Comparison of ENCODE assay signal across 8 mouse cellular contexts in genomic region chr10:19811436-19812172, GRCm38 (mm10). TPM values are rescaled to one million over a fixed set of nuclear protein-coding genes. Genes with fewer than 3 reads are reported as not detected.
A peak's percentile ranks its signal among the peaks of the same experiment; 100 is the strongest.
DNase-seq lines count a peak whose midpoint lies in the region; ATAC-seq and TF ChIP-seq lines count a peak whose summit lies in the region.

No protein-coding gene starts in this region.

- 0 out of 2 replicates have a peak, but pooled peaks cover 5% of the 10 kb centered on the region for H3K27me3 ChIP-seq in heart, embryonic 14.5 days (ENCODE audit: control insufficient read depth, insufficient read depth, low read length)
- no peaks in the 10 kb centered on the region for H3K27me3 ChIP-seq in spleen, adult 2 months (ENCODE audit: control insufficient read depth, insufficient read depth, low read length)
- no peaks in the 10 kb centered on the region for H3K27me3 ChIP-seq in splenic B cell, adult 2 months (ENCODE audit: control insufficient read depth, insufficient read depth, low read length, poor library complexity, severe bottlenecking)

- no peak for DNase-seq in heart, postnatal 36 days
- DNase-seq in spleen, adult 2 months (ENCODE audit: low read depth in 1 of 2, low spot score in 2 of 2) = no peak
- no peak for DNase-seq in spleen, postnatal 36 days (ENCODE audit: low spot score in 2 of 2)
- peak; percentile 77 to 78 for DNase-seq in cerebellum, postnatal 10 days
- peak; percentile 33 to 55 for DNase-seq in layer of hippocampus, postnatal 10 days (ENCODE audit: low spot score in 2 of 2)
- DNase-seq in splenic B cell, adult 2 months (ENCODE audit: low read depth, low spot score) = peak; percentile 40

- intact Hi-C loops in heart, postnatal 36 days (cut with DNase I) = no loop called here

- TF ChIP-seq CTCF in spleen, adult 2 months (IDR thresholded peaks at IDR 0.05; ENCODE audit: extremely low read depth, insufficient read depth, insufficient read length, insufficient replicate concordance) = peak; percentile 31; the same call in 1 of the 2 replicates

- H3K4me1 ChIP-seq in heart, embryonic 14.5 days (ENCODE audit: control insufficient read depth in 2 of 2, insufficient read depth in 2 of 2, low read length in 2 of 2) = peaks cover 7 to 36% of the 10 kb centered on the region in 2 experiments
- H3K4me1 ChIP-seq in spleen, adult 2 months (ENCODE audit: control insufficient read depth, insufficient read depth, insufficient read length) = peaks cover 2% of the 10 kb centered on the region; the same call in 1 of the 2 replicates

- no peaks in the 10 kb centered on the region for H3K9me3 ChIP-seq in heart, embryonic 14.5 days (ENCODE audit: control insufficient read depth, low read length)

- H3K9ac ChIP-seq in heart, embryonic 14.5 days (ENCODE audit: low read length) = no peak overlapping the region

- H3K27ac ChIP-seq in heart, embryonic 14.5 days (replicated peaks in 1 of 2; ENCODE audit: control insufficient read depth in 1 of 2, insufficient read depth in 1 of 2, low read depth in 2 of 2, low read length in 2 of 2) = 0 out of 4 replicates have a peak overlapping the region, but pooled peaks of 1 of the 2 experiments have one; percentile 15
- H3K27ac ChIP-seq in spleen, adult 2 months (ENCODE audit: insufficient read depth, low read length) = no peak overlapping the region

- no peak overlapping the region for H3K4me3 ChIP-seq in heart, embryonic 14.5 days (ENCODE audit: control insufficient read depth in 1 of 2, insufficient read depth in 1 of 2, low read depth in 1 of 2, low read length in 2 of 2)
- no peak overlapping the region for H3K4me3 ChIP-seq in spleen, adult 2 months (ENCODE audit: extremely low read depth, insufficient read depth, insufficient read length)

- WGBS in heart, embryonic 14.5 days = 18% methylated on average over 9 of the region's 9 CpGs
- 63% methylated on average over 9 of the region's 9 CpGs for WGBS in spleen, adult 2 months

- TF ChIP-seq POLR2A in spleen, adult 2 months (IDR thresholded peaks at IDR 0.05; ENCODE audit: low read depth, low read length) = no peak

- H3K4me2 ChIP-seq in heart, embryonic 14.5 days (ENCODE audit: low read length) = peak overlapping the region; percentile 14; the same call in 1 of the 2 replicates

- ATAC-seq in heart, embryonic 14.5 days (ENCODE audit: insufficient number of reproducible peaks, insufficient read depth, low FRiP score, low read depth) = no peak
- no peak for ATAC-seq in erythroid progenitor cell, adult 5-6 weeks (replicated peaks; ENCODE audit: low FRiP score, poor library complexity, severe bottlenecking)

- no peaks in the 10 kb centered on the region for H3K36me3 ChIP-seq in heart, embryonic 14.5 days (ENCODE audit: control insufficient read depth, insufficient read depth, low read length)
- H3K36me3 ChIP-seq in spleen, adult 2 months (ENCODE audit: control insufficient read depth, insufficient read depth, low read length) = no peaks in the 10 kb centered on the region
- no peaks in the 10 kb centered on the region for H3K36me3 ChIP-seq in splenic B cell, adult 2 months (ENCODE audit: control insufficient read depth, insufficient read depth, low read length, poor library complexity, severe bottlenecking)

RNA-seq across cellular contexts. Expression of gene Slc35d3, which starts 39.7 kb away (rescaled TPM):
- 0.75 and 0.77 TPM in 2 replicates for polyA plus RNA-seq in heart, embryonic 14.5 days (2014; fragmentation: Nextera tagmentation; extraction: Ambion mirVana)
- total RNA-seq in heart, postnatal 36 days (2021) = not detected
- 2.8 and 3.5 TPM in 2 replicates for polyA plus RNA-seq in spleen, adult 2 months (2012; rRNA removed)
- total RNA-seq in layer of hippocampus, postnatal 10 days (2021) = under 1 TPM; 0.49 to 0.53 TPM
- not detected in 2 replicates for total RNA-seq in erythroid progenitor cell, adult 5-6 weeks (2015; ENCODE audit: low replicate concordance)
- not detected in 2 replicates for total RNA-seq in erythroid progenitor cell, adult 5-6 weeks (2017; ENCODE audit: low replicate concordance)

Comparison
In these comparisons a context has a peak if more than half of its experiments do, and no peak if none do; other contexts are left out.
1. DNase-seq: peak in cerebellum, postnatal 10 days (2 of 2), layer of hippocampus, postnatal 10 days (2 of 2) and splenic B cell, adult 2 months (single experiment); none in heart, postnatal 36 days (0 of 2), spleen, adult 2 months (0 of 2) and spleen, postnatal 36 days (0 of 2).